Mouse (Mus musculus) stomach, embryonic 14.5 days (tissue): ENCODE data around the gene Atp1b1. TPM values are rescaled to one million over a fixed set of nuclear protein-coding genes. Genes with fewer than 3 reads are reported as not detected.

Experiments
- ATAC-seq: fragments of 200-750 bp; cut with Nextera tagmentation; 2 replicates; pipeline ENCODE4 v1.8.0; 2017; ENCODE audit warnings: low read depth, moderate TSS enrichment; ENCODE audit not compliant: insufficient number of reproducible peaks, insufficient read depth, low FRiP score
- H3K27ac ChIP-seq: fragments of 300-500 bp; sonication (generic); 2 replicates; pipeline ENCODE4 v1.5.1; 2014; ENCODE audit warnings: mild to moderate bottlenecking, low read length, moderate library complexity, mixed read lengths
- H3K27me3 ChIP-seq: fragments of 300-500 bp; sonication (generic); 2 replicates; pipeline ENCODE4 v1.6.1; 2014; ENCODE audit warnings: low read length, control low read depth, mixed read lengths; ENCODE audit not compliant: control insufficient read depth, insufficient read depth
- H3K36me3 ChIP-seq: fragments of 300-500 bp; sonication (generic); 2 replicates; pipeline ENCODE4 v1.6.1; 2014; ENCODE audit warnings: mild to moderate bottlenecking, control low read depth, low read length, moderate library complexity, mixed read lengths; ENCODE audit not compliant: control insufficient read depth, insufficient read depth
- H3K4me1 ChIP-seq: fragments of 300-500 bp; sonication (generic); 2 replicates; pipeline ENCODE4 v1.6.1; 2014; ENCODE audit warnings: low read length, control low read depth, mixed read lengths; ENCODE audit not compliant: control insufficient read depth, insufficient read depth
- H3K4me2 ChIP-seq: fragments of 300-500 bp; sonication (generic); replicated peaks from 2 replicates; pipeline ENCODE4 v1.6.1; 2014; ENCODE audit warnings: low read depth, low read length, control low read depth
- H3K4me3 ChIP-seq: fragments of 300-500 bp; sonication (generic); 2 replicates; pipeline ENCODE4 v1.5.1; 2014; ENCODE audit warnings: low read depth, low read length, control low read depth
- H3K9ac ChIP-seq: fragments of 300-500 bp; sonication (generic); replicated peaks from 2 replicates; pipeline ENCODE4 v1.6.1; 2014; ENCODE audit warnings: low read depth, mild to moderate bottlenecking, control low read depth, low read length, moderate library complexity, mixed read lengths
- H3K9me3 ChIP-seq: fragments of 300-500 bp; sonication (generic); 2 replicates; pipeline ENCODE4 v1.6.1; 2016; ENCODE audit warnings: low read depth, low read length, control low read depth; ENCODE audit not compliant: control insufficient read depth
- WGBS: fragments of 180-500 bp; shearing (Covaris S2); extraction: QIAGEN DNeasy Blood & Tissue Kit; methylation state at CpG from one replicate; pipeline ENCODE4 v1.1.7; 2014; 5-methylcytosine and 5-hydroxymethylcytosine counted together
- polyA plus RNA-seq: library from polyadenylated mRNA; unstranded; fragments of >200 nt; fragmentation: Nextera tagmentation; extraction: Ambion mirVana; gene quantifications from 2 replicates; pipeline ENCODE4 v1.2.1, GENCODE M21; 2014

Atp1b1 gene
- polyA plus RNA-seq, 1 experiment from 2014 or later: 76.9 TPM

DNA sequence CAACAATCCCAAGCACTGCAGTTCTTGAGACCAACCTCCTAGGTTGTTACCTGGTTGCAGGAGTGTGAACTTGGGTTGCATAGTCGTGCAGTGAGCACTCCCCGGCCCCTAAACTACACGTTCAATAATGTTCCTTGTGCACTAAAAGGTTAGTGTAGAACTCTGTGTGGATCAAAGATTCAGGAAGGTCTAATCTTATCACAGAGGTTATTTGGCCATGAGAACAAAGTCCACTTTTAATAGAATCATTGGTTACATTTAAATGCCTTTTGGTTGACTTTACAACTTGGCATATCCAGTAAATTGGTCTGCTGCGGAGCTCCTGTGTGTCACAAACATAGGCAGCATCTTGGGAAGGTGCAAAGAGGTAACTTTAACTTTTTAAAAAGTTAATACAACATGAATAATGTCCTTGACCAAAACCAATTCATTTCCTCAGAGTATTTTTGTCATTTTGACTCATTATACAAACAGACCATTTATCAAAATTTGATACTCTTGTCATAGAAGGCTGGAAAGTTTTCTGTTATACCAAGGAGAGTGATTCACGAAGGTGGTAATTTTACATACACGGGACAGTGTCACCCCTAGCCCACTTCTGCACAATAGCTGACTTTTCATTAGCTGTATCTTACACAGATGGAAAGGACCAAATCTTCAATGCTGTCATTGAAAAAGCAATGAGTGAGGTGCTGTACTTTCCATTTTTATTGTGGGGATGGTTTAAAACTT, 37.4 kb downstream of the Atp1b1 start:
- Histone ChIP-seq H3K36me3 (no peaks in the 10 kb centered on the region), H3K4me3 (no peak overlapping the region), H3K4me2 (no peak overlapping the region), H3K4me1 (no peaks in the 10 kb centered on the region), H3K9me3 (no peaks in the 10 kb centered on the region), H3K9ac (no peak overlapping the region), H3K27ac (peak overlapping the region; percentile 58; the same call in 1 of the 2 replicates), H3K27me3 (no peaks in the 10 kb centered on the region)
- peak; percentile 86 for ATAC-seq
- WGBS: 72% methylated on average over 6 of the region's 6 CpGs

GRCm38 (mm10) chr1:164419401-164419800, 38.8 kb downstream of the Atp1b1 start:
- Histone ChIP-seq H3K27me3 (no peaks in the 10 kb centered on the region), H3K9ac (no peak overlapping the region), H3K4me2 (no peak overlapping the region), H3K4me1 (no peaks in the 10 kb centered on the region), H3K36me3 (no peaks in the 10 kb centered on the region), H3K9me3 (no peaks in the 10 kb centered on the region), H3K27ac (no peak overlapping the region), H3K4me3 (no peak overlapping the region)
- 65% methylated on average over 8 of the region's 8 CpGs for WGBS
- no peak for ATAC-seq

- WGBS: 59% methylated on average over 10 of the region's 10 CpGs
- no peaks in the 10 kb centered on the region for H3K9me3 ChIP-seq
- H3K4me3 ChIP-seq: no peak overlapping the region
- H3K27me3 ChIP-seq: no peaks in the 10 kb centered on the region
- no peak overlapping the region for H3K4me2 ChIP-seq
- H3K9ac ChIP-seq: no peak overlapping the region
- H3K4me1 ChIP-seq: no peaks in the 10 kb centered on the region
- no peak overlapping the region for H3K27ac ChIP-seq
- no peak for ATAC-seq
- no peaks in the 10 kb centered on the region for H3K36me3 ChIP-seq
Measured at GRCm38 (mm10) chr1:164418320-164418719, 39.8 kb downstream of the Atp1b1 start.

- H3K27me3 ChIP-seq: no peaks in the 10 kb centered on the region
Measured at GRCm38 (mm10) chr1:164417604-164418003, 40.6 kb downstream of the Atp1b1 start.

DNA sequence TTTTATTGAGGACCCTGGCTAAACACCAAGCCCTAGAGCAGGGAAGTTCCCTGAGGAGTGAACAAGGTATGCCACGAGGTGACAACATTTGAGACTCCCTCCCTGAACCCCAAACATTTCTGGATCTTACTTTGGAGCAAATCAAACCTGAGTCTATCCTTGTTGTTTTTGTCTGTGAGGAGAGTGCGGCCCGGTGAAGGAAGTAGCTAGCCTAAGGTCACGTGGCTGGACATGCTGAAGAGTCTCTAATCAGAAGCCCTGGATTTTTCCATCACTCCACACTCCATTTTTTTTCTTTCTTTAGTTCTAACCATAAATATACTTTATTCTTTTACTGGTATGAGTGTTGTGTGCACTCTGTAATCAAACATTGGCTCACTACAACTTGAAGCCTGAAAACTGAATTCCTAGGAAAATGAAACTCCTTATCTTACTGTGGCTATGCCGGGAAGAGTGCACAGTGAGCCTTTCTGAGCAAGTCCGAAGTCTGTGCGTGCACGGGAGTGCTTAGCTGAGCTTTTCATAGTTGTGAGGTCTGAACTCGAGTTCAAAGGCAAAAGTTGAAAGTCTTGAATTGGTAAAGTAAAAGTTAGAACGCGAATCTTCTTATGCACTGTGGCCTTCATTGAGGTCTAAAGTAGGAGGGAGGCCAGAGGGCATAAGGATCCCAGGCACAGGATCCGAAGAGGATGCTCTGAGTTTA, 41.3 kb downstream of the Atp1b1 start:
- Histone ChIP-seq H3K9me3 (no peaks in the 10 kb centered on the region), H3K27ac (no peak overlapping the region), H3K4me1 (no peaks in the 10 kb centered on the region), H3K4me3 (no peak overlapping the region), H3K27me3 (no peaks in the 10 kb centered on the region), H3K4me2 (no peak overlapping the region), H3K9ac (no peak overlapping the region), H3K36me3 (no peaks in the 10 kb centered on the region)
- WGBS: 83% methylated on average over 12 of the region's 12 CpGs
- ATAC-seq: no peak

More at GRCm38 (mm10) chr1:164417604-164418003, 40.6 kb downstream of the Atp1b1 start:
- no peak overlapping the region for H3K9ac ChIP-seq
- H3K4me1 ChIP-seq: no peaks in the 10 kb centered on the region
- no peaks in the 10 kb centered on the region for H3K36me3 ChIP-seq
- no peak overlapping the region for H3K4me3 ChIP-seq
- H3K27ac ChIP-seq: no peak overlapping the region
- no peak overlapping the region for H3K4me2 ChIP-seq
- WGBS: 79% methylated on average over 3 of the region's 3 CpGs
- ATAC-seq: no peak
- H3K9me3 ChIP-seq: no peaks in the 10 kb centered on the region

- H3K27ac ChIP-seq: peak overlapping the region; percentile 67
- H3K9ac ChIP-seq: no peak overlapping the region
- no peaks in the 10 kb centered on the region for H3K27me3 ChIP-seq
- no peaks in the 10 kb centered on the region for H3K36me3 ChIP-seq
- no peaks in the 10 kb centered on the region for H3K4me1 ChIP-seq
- H3K4me3 ChIP-seq: no peak overlapping the region
- ATAC-seq: peak; percentile 84
- 82% methylated on average over 2 of the region's 2 CpGs for whole genome bisulfite sequencing
- no peak overlapping the region for H3K4me2 ChIP-seq
- no peaks in the 10 kb centered on the region for H3K9me3 ChIP-seq
Measured at GRCm38 (mm10) chr1:164415347-164415751, 42.8 kb downstream of the Atp1b1 start.

GRCm38 (mm10) chr1:164413608-164414007, 44.5 kb downstream of the Atp1b1 start:
- 84% methylated on average over 11 of the region's 11 CpGs for WGBS
- no peak overlapping the region for H3K27ac ChIP-seq
- H3K36me3 ChIP-seq: no peaks in the 10 kb centered on the region
- H3K27me3 ChIP-seq: no peaks in the 10 kb centered on the region
- no peak overlapping the region for H3K4me3 ChIP-seq
- H3K9me3 ChIP-seq: no peaks in the 10 kb centered on the region
- no peak overlapping the region for H3K4me2 ChIP-seq
- no peaks in the 10 kb centered on the region for H3K4me1 ChIP-seq
- no peak overlapping the region for H3K9ac ChIP-seq
- ATAC-seq: no peak

GRCm38 (mm10) chr1:164412906-164413305, 45.2 kb downstream of the Atp1b1 start:
- no peak for ATAC-seq

More at GRCm38 (mm10) chr1:164412906-164413305, 45.2 kb downstream of the Atp1b1 start:
- Histone ChIP-seq H3K9me3 (no peaks in the 10 kb centered on the region), H3K9ac (no peak overlapping the region), H3K36me3 (no peaks in the 10 kb centered on the region), H3K4me1 (no peaks in the 10 kb centered on the region), H3K4me3 (no peak overlapping the region), H3K27me3 (no peaks in the 10 kb centered on the region), H3K4me2 (no peak overlapping the region), H3K27ac (no peak overlapping the region)
- 88% methylated on average over 9 of the region's 9 CpGs for WGBS
